In genomic region chr3:89458965-89459807, GRCm38 (mm10) we compare ENCODE assay signal across 8 mouse cellular contexts. TPM values are rescaled to one million over a fixed set of nuclear protein-coding genes. Genes with fewer than 3 reads are reported as not detected.
DNase-seq lines count a peak whose midpoint lies in the region; ATAC-seq lines count a peak whose summit lies in the region.

No protein-coding gene starts in this region.

- no peaks in the 10 kb centered on the region for H3K36me3 ChIP-seq in hindbrain, embryonic 14.5 days (replicated peaks; ENCODE audit: control insufficient read depth, insufficient read depth)

- H3K4me1 ChIP-seq in hindbrain, embryonic 14.5 days (replicated peaks; ENCODE audit: control insufficient read depth, insufficient read depth, low read length), result peaks cover 3% of the 10 kb centered on the region; the same call in 1 of the 2 replicates

- H3K27ac ChIP-seq in hindbrain, embryonic 14.5 days, result peak overlapping the region; percentile 94

- H3K9ac ChIP-seq in hindbrain, embryonic 14.5 days, result peak overlapping the region; percentile 95

- peak overlapping the region; percentile 57 for H3K4me2 ChIP-seq in hindbrain, embryonic 14.5 days (replicated peaks)

- peak; percentile 91 for ATAC-seq in hindbrain, embryonic 14.5 days (ENCODE audit: low FRiP score)

- no peaks in the 10 kb centered on the region for H3K9me3 ChIP-seq in hindbrain, embryonic 14.5 days (ENCODE audit: control insufficient read depth, low read length)

- WGBS in hindbrain, embryonic 14.5 days, result 1% methylated on average over 34 of the region's 36 CpGs

- H3K27me3 ChIP-seq in hindbrain, embryonic 14.5 days (ENCODE audit: control insufficient read depth, insufficient read depth, low read length), result no peaks in the 10 kb centered on the region

- peak overlapping the region; percentile 70 for H3K4me3 ChIP-seq in hindbrain, embryonic 14.5 days (replicated peaks; ENCODE audit: low read length)

- DNase-seq in R1 (ENCODE audit: low read depth, low spot score), result peak; percentile 96
- peak; percentile 96 to 97 for DNase-seq in cerebellum, postnatal 14 days
- DNase-seq in frontal cortex, postnatal 25 days (ENCODE audit: low spot score in 2 of 2), result peak; percentile 73 to 80
- peak; percentile 94 for DNase-seq in hindbrain, embryonic 14.5 days (ENCODE audit: low spot score)
- peak; percentile 84 to 89 for DNase-seq in layer of hippocampus, postnatal 25 days (ENCODE audit: extremely low spot score in 1 of 2, low spot score in 1 of 2)
- DNase-seq in lung, postnatal 14 days, result peak; percentile 97
- peak; percentile 89 for DNase-seq in ovary, postnatal 36 days (ENCODE audit: low spot score)
- DNase-seq in thymus, postnatal 14 days, result peak; percentile 97

RNA-seq across cellular contexts. Expression of gene Pmvk, which starts 4.8 kb away (rescaled TPM):
- polyA plus RNA-seq in hindbrain, embryonic 14.5 days (2014; fragmentation: Nextera tagmentation; extraction: Ambion mirVana), result 117 and 121 TPM in 2 replicates
- 10 to 100 TPM; 31.3 to 37.9 TPM for total RNA-seq in layer of hippocampus, postnatal 25 days (2021)

RNA-seq across cellular contexts. Expression of gene Pbxip1, which starts 22.7 kb away (rescaled TPM):
- polyA plus RNA-seq in hindbrain, embryonic 14.5 days (2014; fragmentation: Nextera tagmentation; extraction: Ambion mirVana), result 9.8 and 12.8 TPM in 2 replicates
- 10 to 100 TPM; 40.0 to 46.4 TPM for total RNA-seq in layer of hippocampus, postnatal 25 days (2021)

RNA-seq across cellular contexts. Expression of gene Pygo2, which starts 29.2 kb away (rescaled TPM):
- polyA plus RNA-seq in hindbrain, embryonic 14.5 days (2014; fragmentation: Nextera tagmentation; extraction: Ambion mirVana), result 47.1 and 50.6 TPM in 2 replicates
- total RNA-seq in layer of hippocampus, postnatal 25 days (2021), result 10 to 100 TPM; 55.4 to 59.7 TPM

RNA-seq across cellular contexts. Expression of gene Shc1, which starts 40.9 kb away (rescaled TPM):
- polyA plus RNA-seq in hindbrain, embryonic 14.5 days (2014; fragmentation: Nextera tagmentation; extraction: Ambion mirVana), result 12.1 and 13.9 TPM in 2 replicates
- 10 to 100 TPM; 11.9 to 13.5 TPM for total RNA-seq in layer of hippocampus, postnatal 25 days (2021)

RNA-seq across cellular contexts. Expression of gene Cks1b, which starts 41.0 kb away (rescaled TPM):
- polyA plus RNA-seq in hindbrain, embryonic 14.5 days (2014; fragmentation: Nextera tagmentation; extraction: Ambion mirVana), result 94.0 and 99.4 TPM in 2 replicates
- 1 to 10 TPM; 2.4 to 3.0 TPM for total RNA-seq in layer of hippocampus, postnatal 25 days (2021)

Comparison
In these comparisons a context has a peak if more than half of its experiments do, and no peak if none do; other contexts are left out.
1. Peak in every context shown above with its lines: DNase-seq, ATAC-seq, H3K4me3 ChIP-seq and H3K27ac ChIP-seq.